Comparison of ENCODE assay signal across 8 mouse cellular contexts in the genomic region with DNA sequence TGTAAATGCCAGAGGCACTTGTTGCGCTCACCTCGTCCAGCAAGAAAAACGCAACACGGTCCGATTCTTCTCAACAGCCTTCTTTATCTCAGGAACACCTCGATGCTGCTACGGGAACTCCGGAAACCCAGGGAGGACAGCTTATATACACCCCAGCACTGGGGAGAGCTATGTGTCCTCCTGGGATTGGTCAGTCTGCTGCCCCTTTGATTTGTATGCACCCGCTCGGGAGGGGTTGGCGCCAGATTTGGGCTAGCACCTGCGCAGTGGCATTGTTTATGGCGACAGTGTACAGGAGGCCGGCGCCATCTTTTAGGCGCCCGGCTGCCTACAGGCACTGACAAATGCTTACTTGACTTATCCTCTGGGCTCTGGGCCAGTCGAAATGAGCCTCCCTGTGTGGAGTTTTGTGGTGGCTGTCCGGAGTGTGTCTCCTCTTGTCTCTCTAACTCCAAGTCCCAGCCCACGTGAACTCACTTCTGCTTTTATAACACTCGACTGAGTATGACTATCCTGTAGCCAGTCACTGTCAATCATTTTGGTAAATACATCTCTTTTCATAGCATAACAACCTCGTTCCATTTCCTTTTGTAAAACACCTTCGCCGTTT. TPM values are rescaled to one million over a fixed set of nuclear protein-coding genes. Genes with fewer than 3 reads are reported as not detected.
A peak's percentile ranks its signal among the peaks of the same experiment; 100 is the strongest.
DNase-seq lines count a peak whose midpoint lies in the region; ATAC-seq and TF ChIP-seq lines count a peak whose summit lies in the region.
"Not testable (repeated sequence)": the region's sequence is repeated elsewhere in the genome, so short reads cannot be mapped to it uniquely, and the experiment has no call there.

No protein-coding gene starts in this region.

- H3K4me2 ChIP-seq in CH12.LX (ENCODE audit: insufficient read depth, low read depth, poor library complexity, severe bottlenecking) = peak overlapping the region; percentile 78; the same call in 1 of the 2 replicates

- peak; percentile 99 for TF ChIP-seq POLR2A in CH12.LX (IDR thresholded peaks at IDR 0.05; ENCODE audit: low read depth, low read length)
- 0 out of 2 replicates have a peak, but pooled peaks have one; percentile 16 for TF ChIP-seq POLR2A in bone marrow, adult 2 months (IDR thresholded peaks at IDR 0.05; ENCODE audit: borderline replicate concordance, control insufficient read depth, low read depth, low read length)

- H3K4me3 ChIP-seq in CH12.LX (replicated peaks in 1 of 3; ENCODE audit: low read depth in 2 of 3, low read length in 2 of 3, poor library complexity in 1 of 3) = peak overlapping the region; percentile 53 to 69 (median 59)
- H3K4me3 ChIP-seq in bone marrow, adult 2 months (replicated peaks; ENCODE audit: control insufficient read depth, low read depth, low read length) = peak overlapping the region; percentile 62

- H3K4me1 ChIP-seq in CH12.LX (ENCODE audit: control insufficient read depth in 1 of 2, insufficient read depth in 2 of 2) = peaks cover 0 to 17% of the 10 kb centered on the region in 2 experiments; a peak in 2 of 4 replicates
- not testable (repeated sequence) for H3K4me1 ChIP-seq in bone marrow, adult 2 months (ENCODE audit: control insufficient read depth, insufficient read depth, low read length)

- WGBS in bone marrow, adult 2 months = 42% methylated on average over 24 of the region's 24 CpGs

- dilution Hi-C loops in CH12.LX (cut with MboI; ENCODE audit: extremely low pct_ligation_motif_present, extremely low pct_unique_long_range_greater_than_20kb, low sequenced_read_pairs) = not testable (repeated sequence)

- not testable (repeated sequence) for TF ChIP-seq CTCF in CH12.LX (conservative IDR thresholded peaks at IDR 0.05 in 1 of 2, IDR thresholded peaks at IDR 0.05 in 1 of 2; ENCODE audit: low read depth in 2 of 2, low read length in 2 of 2); bone marrow, adult 2 months (IDR thresholded peaks at IDR 0.05; ENCODE audit: control insufficient read depth, insufficient read depth, low read length)

- peak; percentile 90 for DNase-seq in CH12.LX (ENCODE audit: extremely low read depth)
- peak; percentile 59 for DNase-seq in gastrocnemius, adult 18-20 months (ENCODE audit: low spot score)
- DNase-seq in layer of hippocampus, postnatal 14 days (ENCODE audit: low spot score in 2 of 2) = peak; percentile 68 to 81
- peak; percentile 76 for DNase-seq in lung, postnatal 14 days
- DNase-seq in right cerebral cortex, postnatal 36 days (ENCODE audit: low spot score in 2 of 2) = peak; percentile 72 to 77
- DNase-seq in thymus, postnatal 36 days = peak; percentile 96 to 97

- ATAC-seq in hematopoietic stem cell, adult 5-6 weeks (replicated peaks in 1 of 2; ENCODE audit: insufficient read depth in 1 of 2, low FRiP score in 2 of 2, low TSS enrichment in 1 of 2, low read depth in 1 of 2, poor library complexity in 2 of 2, severe bottlenecking in 2 of 2) = peak; percentile 47 to 65; a peak in 3 of 4 replicates

- H3K36me3 ChIP-seq in CH12.LX (replicated peaks in 1 of 2; ENCODE audit: control insufficient read depth in 1 of 2, insufficient read depth in 1 of 2, low read length in 1 of 2) = not testable (repeated sequence)

- not testable (repeated sequence) for TF ChIP-seq EP300 in CH12.LX (IDR thresholded peaks at IDR 0.05; ENCODE audit: low read length)

- H3K27me3 ChIP-seq in CH12.LX (replicated peaks) = not testable (repeated sequence)

- in situ Hi-C loops in CH12.LX (cut with MboI; ENCODE audit: low pct_ligation_motif_present, low pct_unique_long_range_greater_than_20kb, low sequenced_read_pairs) = not testable (repeated sequence)

- TF ChIP-seq RAD21 in CH12.LX (IDR thresholded peaks at IDR 0.05; ENCODE audit: low read depth, low read length) = not testable (repeated sequence)

- peak overlapping the region; percentile 98 for H3K9ac ChIP-seq in CH12.LX (ENCODE audit: insufficient read depth, low read depth)

- H3K27ac ChIP-seq in CH12.LX (ENCODE audit: insufficient read depth, low read depth) = peak overlapping the region; percentile 99
- H3K27ac ChIP-seq in bone marrow, adult 2 months (ENCODE audit: control insufficient read depth, insufficient read depth, low read depth, low read length, poor library complexity) = peak overlapping the region; percentile 95

- H3K79me2 ChIP-seq in CH12.LX (replicated peaks; ENCODE audit: control insufficient read depth, extremely low read depth, insufficient read depth, poor library complexity, severe bottlenecking) = peaks cover 21% of the 10 kb centered on the region

- H3K9me3 ChIP-seq in CH12.LX (replicated peaks; ENCODE audit: low read length) = not testable (repeated sequence)

TF ChIP-seq in CH12.LX, 34 proteins besides CTCF, POLR2A, EP300 and RAD21:
- TF ChIP-seq SIN3A (IDR thresholded peaks at IDR 0.05; ENCODE audit: low read length) = 0 out of 2 replicates have a peak, but pooled peaks have one; percentile 60
- TF ChIP-seq MEF2A (IDR thresholded peaks at IDR 0.05; ENCODE audit: borderline replicate concordance, low read depth, low read length) = peak; percentile 46; the same call in 1 of the 2 replicates
- peak; percentile 86 for TF ChIP-seq NRF1 (IDR thresholded peaks at IDR 0.05; ENCODE audit: low read depth, low read length)
- TF ChIP-seq MXI1 (IDR thresholded peaks at IDR 0.05; ENCODE audit: low read depth, low read length) = peak; percentile 82
- peak; percentile 62 for TF ChIP-seq HCFC1 (IDR thresholded peaks at IDR 0.05; ENCODE audit: low read depth, low read length)
- TF ChIP-seq POLR2AphosphoS2 (IDR thresholded peaks at IDR 0.05; ENCODE audit: low read depth, low read length) = peak; percentile 98
- 0 out of 2 replicates have a peak, but pooled peaks have one; percentile 16 for TF ChIP-seq JUND (conservative IDR thresholded peaks at IDR 0.05; ENCODE audit: low read depth, low read length)
- peak; percentile 91 for TF ChIP-seq MAX (IDR thresholded peaks at IDR 0.05; ENCODE audit: low read length)
- TF ChIP-seq TBP (conservative IDR thresholded peaks at IDR 0.05; ENCODE audit: low read depth, low read length) = peak; percentile 98
- peak; percentile 98 for TF ChIP-seq MYC (IDR thresholded peaks at IDR 0.05; ENCODE audit: low read depth, low read length)
- 0 out of 2 replicates have a peak, but pooled peaks have one; percentile 66 for TF ChIP-seq MAZ (IDR thresholded peaks at IDR 0.05; ENCODE audit: low read depth, low read length)
- TF ChIP-seq ZMIZ1 (IDR thresholded peaks at IDR 0.05; ENCODE audit: low read depth, low read length) = peak; percentile 99
- peak; percentile 99 for TF ChIP-seq NELFE (IDR thresholded peaks at IDR 0.05; ENCODE audit: low read depth, low read length)
- peak; percentile 95 for TF ChIP-seq E2F4 (IDR thresholded peaks at IDR 0.05; ENCODE audit: insufficient replicate concordance, low read depth, low read length)
- TF ChIP-seq TCF12 (IDR thresholded peaks at IDR 0.05; ENCODE audit: low read depth, low read length) = peak; percentile 78
- peak; percentile 5; the same call in 1 of the 2 replicates for TF ChIP-seq ETS1 (conservative IDR thresholded peaks at IDR 0.05; ENCODE audit: low read depth, low read length)
- peak; percentile 57; the same call in 1 of the 2 replicates for TF ChIP-seq CHD1 (IDR thresholded peaks at IDR 0.05; ENCODE audit: low read depth, low read length)
- TF ChIP-seq ELF1 (IDR thresholded peaks at IDR 0.05; ENCODE audit: low read depth, low read length) = peak; percentile 68

RNA-seq across cellular contexts. Expression of gene Shcbp1l, which starts 10.7 kb away (rescaled TPM):
- total RNA-seq in CH12.LX (2012; rRNA removed) (0.46 and 0.59 TPM in 2 replicates), CH12.LX (2014; rRNA removed) (not detected in 2 replicates)
- polyA plus RNA-seq in CH12.LX (2012; ENCODE audit: insufficient read length, low read depth) = 0.93 and 1.6 TPM in 2 replicates
- 0.74 and 1.1 TPM in 2 replicates for polyA plus RNA-seq in bone marrow, adult 2 months (2011; ENCODE audit: insufficient read depth, insufficient read length, low replicate concordance, missing spikeins)
- not detected for total RNA-seq in gastrocnemius, adult 18-20 months (2021)
- total RNA-seq in hematopoietic stem cell, adult 5-6 weeks (2017) = 3.0 TPM in 1 of 2 replicates, not detected in the other
- total RNA-seq in layer of hippocampus, postnatal 14 days (2021) = 1 to 10 TPM; 2.6 to 3.6 TPM

Comparison
In these comparisons a context has a peak if more than half of its experiments do, and no peak if none do; other contexts are left out.
1. Peak in every context shown above with its lines: DNase-seq, ATAC-seq, H3K4me3 ChIP-seq and H3K27ac ChIP-seq.